Mouse (Mus musculus): ENCODE data around the gene Gm11563. TPM values are rescaled to one million over a fixed set of nuclear protein-coding genes. Genes with fewer than 3 reads are reported as not detected.
"Not testable (repeated sequence)": the region's sequence is repeated elsewhere in the genome, so short reads cannot be mapped to it uniquely, and the experiment has no call there.

The Gm11563 gene
- polyA plus RNA-seq, 1 experiment from 2014 or later: not detected

- no peak overlapping the region for H3K4me3 ChIP-seq
- no peak overlapping the region for H3K9ac ChIP-seq
- H3K4me2 ChIP-seq: no peak overlapping the region
- no peaks in the 10 kb centered on the region for H3K36me3 ChIP-seq (replicated peaks)
- H3K4me1 ChIP-seq: 0 out of 2 replicates have a peak, but pooled peaks cover 5% of the 10 kb centered on the region
- H3K27me3 ChIP-seq (replicated peaks): no peaks in the 10 kb centered on the region
- 73% methylated on average over 1 of the region's 1 CpGs for WGBS
- H3K9me3 ChIP-seq: no peaks in the 10 kb centered on the region
- no peak overlapping the region for H3K27ac ChIP-seq
- ATAC-seq (replicated peaks): no peak
Observed at GRCm38 (mm10) chr11:99637086-99637485, 21.7 kb downstream of the Gm11563 start.

DNA sequence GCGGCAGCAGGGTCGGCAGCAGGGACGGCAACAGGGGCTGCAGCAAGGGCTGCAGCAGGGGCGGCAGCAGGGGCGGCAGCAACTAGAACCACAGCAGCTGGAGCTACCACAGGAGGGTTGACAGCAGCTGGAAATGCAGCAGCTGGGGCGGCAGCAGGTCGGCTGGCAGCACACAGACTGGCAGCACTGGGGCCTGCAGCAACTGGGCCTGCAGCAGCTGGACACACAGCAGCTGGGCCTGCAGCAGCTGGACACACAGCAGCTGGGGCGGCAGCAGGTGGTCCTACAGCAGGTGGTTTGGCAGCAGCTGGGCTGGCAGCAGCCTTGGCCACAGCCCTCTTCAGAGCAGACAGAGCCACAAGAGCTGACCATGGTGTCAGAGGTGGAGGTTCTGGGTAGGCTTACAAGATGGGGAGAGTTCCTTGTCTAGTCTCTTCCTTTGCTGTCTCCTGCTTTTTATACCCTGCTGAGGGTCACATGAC lies 24.1 kb downstream of the Gm11563 start, which contains the start of gene Krtap4-2:
TSS of gene Krtap4-2 (minus strand) at position 432 of the 482 bp plus-strand sequence.
- 42% methylated on average over 8 of the region's 8 CpGs for WGBS

GRCm38 (mm10) chr11:99633293-99633692 lies 25.5 kb downstream of the Gm11563 start:
- Histone ChIP-seq H3K27me3 (replicated peaks) (no peaks in the 10 kb centered on the region), H3K4me2 (no peak overlapping the region), H3K9me3 (no peaks in the 10 kb centered on the region), H3K9ac (no peak overlapping the region), H3K36me3 (replicated peaks) (no peaks in the 10 kb centered on the region), H3K27ac (no peak overlapping the region), H3K4me1 (0 out of 2 replicates have a peak, but pooled peaks cover 5% of the 10 kb centered on the region), H3K4me3 (no peak overlapping the region)
- 84% methylated on average over 2 of the region's 2 CpGs for WGBS
- ATAC-seq (replicated peaks): no peak

More for the DNA sequence above, 24.1 kb downstream of the Gm11563 start, which contains the start of gene Krtap4-2:
- no peaks in the 10 kb centered on the region for H3K36me3 ChIP-seq (replicated peaks)
- H3K9me3 ChIP-seq: no peaks in the 10 kb centered on the region
- no peaks in the 10 kb centered on the region for H3K27me3 ChIP-seq (replicated peaks)
- H3K27ac ChIP-seq: no peak within 1 kb of the TSS
- no peak within 1 kb of the TSS for H3K9ac ChIP-seq
- 0 out of 2 replicates have a peak, but pooled peaks cover 5% of the 10 kb centered on the region for H3K4me1 ChIP-seq
- no peak within 1 kb of the TSS for H3K4me3 ChIP-seq
- H3K4me2 ChIP-seq: no peak within 1 kb of the TSS
- ATAC-seq (replicated peaks): no peak

DNA sequence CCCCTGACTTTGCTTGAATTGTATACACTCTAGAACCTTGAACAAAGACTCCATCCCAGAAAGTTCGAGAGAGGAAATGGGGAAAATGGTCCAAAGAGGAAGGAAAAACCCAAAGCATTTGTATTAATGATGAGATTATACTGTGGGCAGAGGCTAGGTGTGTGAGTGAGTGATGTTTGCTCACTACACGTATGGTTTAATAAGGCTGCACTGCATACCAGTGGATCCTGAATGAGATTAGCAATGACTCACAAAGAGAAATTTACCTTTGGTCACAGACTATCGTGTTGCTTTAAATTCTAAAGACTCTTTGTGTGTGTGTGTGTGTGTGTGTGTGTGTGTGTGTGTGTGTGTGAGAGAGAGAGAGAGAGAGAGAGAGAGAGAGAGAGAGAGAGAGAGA lies 27.9 kb downstream of the Gm11563 start:
- no peak for ATAC-seq (replicated peaks)
- 80% methylated on average over 3 of the region's 3 CpGs for WGBS

GRCm38 (mm10) chr11:99628138-99628537 lies 30.6 kb downstream of the Gm11563 start, which contains the start of gene Krtap4-1:
Gene Krtap4-1, minus strand, starts transcription at chr11:99628238.
- 82% methylated on average over 4 of the region's 4 CpGs for WGBS
- no peaks in the 10 kb centered on the region for H3K9me3 ChIP-seq
- ATAC-seq (replicated peaks): no peak

More for the DNA sequence above, 27.9 kb downstream of the Gm11563 start:
- Histone ChIP-seq H3K4me3 (no peak overlapping the region), H3K27me3 (replicated peaks) (no peaks in the 10 kb centered on the region), H3K36me3 (replicated peaks) (no peaks in the 10 kb centered on the region), H3K9me3 (no peaks in the 10 kb centered on the region), H3K9ac (no peak overlapping the region), H3K27ac (no peak overlapping the region), H3K4me1 (0 out of 2 replicates have a peak, but pooled peaks cover 5% of the 10 kb centered on the region), H3K4me2 (no peak overlapping the region)

DNA sequence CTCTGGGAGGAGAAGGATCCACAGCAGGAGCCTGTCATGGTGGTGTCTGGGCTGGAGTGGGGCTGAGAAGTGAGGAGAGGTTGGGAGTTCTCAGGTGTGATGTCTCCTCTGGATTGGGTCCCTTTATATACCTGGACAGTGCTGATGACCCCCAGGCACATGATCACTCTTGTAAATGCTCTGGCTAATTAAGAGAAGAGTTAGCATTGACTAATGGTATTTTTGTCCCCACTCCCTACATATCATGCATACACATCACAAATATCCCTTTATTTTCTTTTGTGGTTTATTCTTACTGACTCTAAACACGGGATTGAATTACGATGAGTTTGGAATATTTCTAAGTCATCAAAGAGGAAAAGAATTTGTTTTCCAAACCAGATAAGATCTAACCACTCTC lies 38.4 kb downstream of the Gm11563 start, which contains the start of gene Gm11562:
TSS of gene Gm11562 (minus strand) at position 101 of the 400 bp plus-strand sequence.
- Histone ChIP-seq H3K27me3 (replicated peaks) (no peaks in the 10 kb centered on the region), H3K9ac (no peak within 1 kb of the TSS), H3K9me3 (no peaks in the 10 kb centered on the region), H3K4me1 (no peaks in the 10 kb centered on the region), H3K36me3 (replicated peaks) (no peaks in the 10 kb centered on the region), H3K27ac (no peak within 1 kb of the TSS), H3K4me3 (no peak within 1 kb of the TSS), H3K4me2 (no peak within 1 kb of the TSS)
- WGBS: 85% methylated on average over 2 of the region's 2 CpGs
- no peak for ATAC-seq (replicated peaks)

More at GRCm38 (mm10) chr11:99628138-99628537, 30.6 kb downstream of the Gm11563 start, which contains the start of gene Krtap4-1:
- Histone ChIP-seq H3K9ac (no peak within 1 kb of the TSS), H3K4me3 (no peak within 1 kb of the TSS), H3K36me3 (replicated peaks) (no peaks in the 10 kb centered on the region), H3K27ac (no peak within 1 kb of the TSS), H3K27me3 (replicated peaks) (no peaks in the 10 kb centered on the region), H3K4me1 (no peaks in the 10 kb centered on the region), H3K4me2 (no peak within 1 kb of the TSS)

DNA sequence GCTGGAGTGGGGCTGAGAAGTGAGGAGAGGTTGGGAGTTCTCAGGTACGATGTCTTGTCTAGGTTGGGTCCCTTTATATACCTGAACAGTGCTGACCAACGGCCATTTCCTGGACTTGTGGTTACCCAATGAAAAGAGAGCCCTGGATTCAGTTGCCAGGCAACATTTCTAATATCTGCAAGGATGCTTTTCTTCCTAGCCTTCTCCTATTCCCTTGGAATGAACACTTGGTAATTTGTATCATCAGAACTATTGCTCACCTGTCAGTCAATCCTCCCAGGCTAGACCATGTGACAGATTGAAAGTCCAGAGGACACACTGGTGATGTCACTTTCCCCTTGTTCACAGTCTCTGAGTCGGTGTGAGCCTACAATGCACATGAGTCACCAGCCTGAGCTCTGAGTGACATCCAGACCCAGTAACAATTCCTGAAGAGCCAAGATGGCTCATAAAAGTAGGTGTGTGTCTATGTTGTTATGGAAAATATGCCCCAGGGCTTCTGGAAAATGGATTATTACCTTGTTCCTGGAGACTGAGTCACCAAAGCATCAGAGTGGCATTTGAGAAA lies 43.9 kb downstream of the Gm11563 start, which contains the start of gene Krtap2-4:
TSS of gene Krtap2-4 (minus strand) at position 51 of the 568 bp plus-strand sequence.
- Histone ChIP-seq H3K9ac (no peak within 1 kb of the TSS), H3K9me3 (no peaks in the 10 kb centered on the region), H3K4me2 (no peak within 1 kb of the TSS), H3K27ac (no peak within 1 kb of the TSS), H3K36me3 (replicated peaks) (no peaks in the 10 kb centered on the region), H3K27me3 (replicated peaks) (no peaks in the 10 kb centered on the region), H3K4me3 (no peak within 1 kb of the TSS), H3K4me1 (no peaks in the 10 kb centered on the region)
- 68% methylated on average over 3 of the region's 3 CpGs for WGBS
- ATAC-seq (replicated peaks): no peak

GRCm38 (mm10) chr11:99610089-99610488 lies 48.7 kb downstream of the Gm11563 start, which contains the start of gene Gm11937:
Gene Gm11937, minus strand, starts transcription at chr11:99610189.
- H3K4me1 ChIP-seq; H3K36me3 ChIP-seq (replicated peaks); ATAC-seq (replicated peaks); H3K4me3 ChIP-seq; H3K4me2 ChIP-seq; H3K27ac ChIP-seq; H3K27me3 ChIP-seq (replicated peaks); H3K9ac ChIP-seq; H3K9me3 ChIP-seq: not testable (repeated sequence)
- WGBS: 78% methylated on average over 1 of the region's 2 CpGs

GRCm38 (mm10) chr11:99609126-99609525 lies 49.6 kb downstream of the Gm11563 start:
- no peaks in the 10 kb centered on the region for H3K9me3 ChIP-seq
- H3K36me3 ChIP-seq (replicated peaks): no peaks in the 10 kb centered on the region
- H3K4me3 ChIP-seq: no peak overlapping the region
- H3K4me1 ChIP-seq: no peaks in the 10 kb centered on the region
- WGBS: 73% methylated on average over 1 of the region's 1 CpGs
- ATAC-seq (replicated peaks): no peak
- no peak overlapping the region for H3K9ac ChIP-seq
- H3K27ac ChIP-seq: no peak overlapping the region
- no peaks in the 10 kb centered on the region for H3K27me3 ChIP-seq (replicated peaks)
- H3K4me2 ChIP-seq: no peak overlapping the region

Other genes starting within 250 kb of the Gm11563 start
- gene Krt12, start 236.7 kb downstream of the Gm11563 start, polyA plus RNA-seq (2015; fragmentation: Nextera tagmentation; extraction: Ambion mirVana): 0.14 and 0.23 TPM in 2 replicates
- gene Krt20, start 220.8 kb downstream of the Gm11563 start, polyA plus RNA-seq (2015; fragmentation: Nextera tagmentation; extraction: Ambion mirVana): 0.19 and 0.20 TPM in 2 replicates
- gene Krt23, start 165.8 kb downstream of the Gm11563 start, polyA plus RNA-seq (2015; fragmentation: Nextera tagmentation; extraction: Ambion mirVana): 0.18 TPM in 1 of 2 replicates, not detected in the other
- gene Krt39, start 137.6 kb downstream of the Gm11563 start, polyA plus RNA-seq (2015; fragmentation: Nextera tagmentation; extraction: Ambion mirVana): not detected in 2 replicates
- gene Krt40, start 115.8 kb downstream of the Gm11563 start, polyA plus RNA-seq (2015; fragmentation: Nextera tagmentation; extraction: Ambion mirVana): not detected in 2 replicates
- not detected in 2 replicates for gene Krtap3-3, start 108.1 kb downstream of the Gm11563 start, polyA plus RNA-seq (2015; fragmentation: Nextera tagmentation; extraction: Ambion mirVana)
- gene Krtap3-2, start 102.1 kb downstream of the Gm11563 start, polyA plus RNA-seq (2015; fragmentation: Nextera tagmentation; extraction: Ambion mirVana): not detected in 2 replicates
- not detected in 2 replicates for gene Gm11939, start 99.5 kb downstream of the Gm11563 start, polyA plus RNA-seq (2015; fragmentation: Nextera tagmentation; extraction: Ambion mirVana)
- not detected in 2 replicates for gene Krtap3-1, start 92.3 kb downstream of the Gm11563 start, polyA plus RNA-seq (2015; fragmentation: Nextera tagmentation; extraction: Ambion mirVana)
- not detected in 2 replicates for gene Krtap1-5, start 77.9 kb downstream of the Gm11563 start, polyA plus RNA-seq (2015; fragmentation: Nextera tagmentation; extraction: Ambion mirVana)
- gene Krtap1-4, start 75.3 kb downstream of the Gm11563 start, polyA plus RNA-seq (2015; fragmentation: Nextera tagmentation; extraction: Ambion mirVana): not detected in 2 replicates
- gene Krtap1-3, start 67.6 kb downstream of the Gm11563 start, polyA plus RNA-seq (2015; fragmentation: Nextera tagmentation; extraction: Ambion mirVana): not detected in 2 replicates
- not detected in 2 replicates for gene Krtap9-3, start 60.9 kb downstream of the Gm11563 start, polyA plus RNA-seq (2015; fragmentation: Nextera tagmentation; extraction: Ambion mirVana)
- gene Gm11938, start 55.7 kb downstream of the Gm11563 start, polyA plus RNA-seq (2015; fragmentation: Nextera tagmentation; extraction: Ambion mirVana): not detected in 2 replicates
- not detected in 2 replicates for gene Gm11937, start 48.8 kb downstream of the Gm11563 start, polyA plus RNA-seq (2015; fragmentation: Nextera tagmentation; extraction: Ambion mirVana)
- gene Krtap2-4, start 44.1 kb downstream of the Gm11563 start, polyA plus RNA-seq (2015; fragmentation: Nextera tagmentation; extraction: Ambion mirVana): not detected in 2 replicates
- not detected in 2 replicates for gene Gm11562, start 38.5 kb downstream of the Gm11563 start, polyA plus RNA-seq (2015; fragmentation: Nextera tagmentation; extraction: Ambion mirVana)
- gene Krtap4-1, start 30.7 kb downstream of the Gm11563 start, polyA plus RNA-seq (2015; fragmentation: Nextera tagmentation; extraction: Ambion mirVana): not detected in 2 replicates
- gene Krtap4-2, start 23.9 kb downstream of the Gm11563 start, polyA plus RNA-seq (2015; fragmentation: Nextera tagmentation; extraction: Ambion mirVana): not detected in 2 replicates
- not detected in 2 replicates for gene Krtap4-7, start 14.9 kb downstream of the Gm11563 start, polyA plus RNA-seq (2015; fragmentation: Nextera tagmentation; extraction: Ambion mirVana)
- gene Gm11555, start 8.7 kb downstream of the Gm11563 start, polyA plus RNA-seq (2015; fragmentation: Nextera tagmentation; extraction: Ambion mirVana): not detected in 2 replicates
- gene Krtap4-6, start 7.0 kb upstream of the Gm11563 start, polyA plus RNA-seq (2015; fragmentation: Nextera tagmentation; extraction: Ambion mirVana): not detected in 2 replicates
- gene Gm14190, start 31.8 kb upstream of the Gm11563 start, polyA plus RNA-seq (2015; fragmentation: Nextera tagmentation; extraction: Ambion mirVana): not detected in 2 replicates
- not detected in 2 replicates for gene Gm14180, start 75.3 kb upstream of the Gm11563 start, polyA plus RNA-seq (2015; fragmentation: Nextera tagmentation; extraction: Ambion mirVana)
- gene Gm11595, start 114.0 kb upstream of the Gm11563 start, polyA plus RNA-seq (2015; fragmentation: Nextera tagmentation; extraction: Ambion mirVana): not detected in 2 replicates
- not detected in 2 replicates for gene Krtap4-8, start 121.7 kb upstream of the Gm11563 start, polyA plus RNA-seq (2015; fragmentation: Nextera tagmentation; extraction: Ambion mirVana)
- gene Krtap4-9, start 126.2 kb upstream of the Gm11563 start, polyA plus RNA-seq (2015; fragmentation: Nextera tagmentation; extraction: Ambion mirVana): not detected in 2 replicates
- not detected in 2 replicates for gene Gm11596, start 134.5 kb upstream of the Gm11563 start, polyA plus RNA-seq (2015; fragmentation: Nextera tagmentation; extraction: Ambion mirVana)
- not detected in 2 replicates for gene Gm11569, start 140.0 kb upstream of the Gm11563 start, polyA plus RNA-seq (2015; fragmentation: Nextera tagmentation; extraction: Ambion mirVana)
- not detected in 2 replicates for gene Gm11554, start 145.5 kb upstream of the Gm11563 start, polyA plus RNA-seq (2015; fragmentation: Nextera tagmentation; extraction: Ambion mirVana)
- not detected in 2 replicates for gene Krtap4-13, start 150.9 kb upstream of the Gm11563 start, polyA plus RNA-seq (2015; fragmentation: Nextera tagmentation; extraction: Ambion mirVana)
- not detected in 2 replicates for gene Gm11564, start 156.7 kb upstream of the Gm11563 start, polyA plus RNA-seq (2015; fragmentation: Nextera tagmentation; extraction: Ambion mirVana)
- gene 2300003K06Rik, start 179.1 kb upstream of the Gm11563 start, polyA plus RNA-seq (2015; fragmentation: Nextera tagmentation; extraction: Ambion mirVana): not detected in 2 replicates
- not detected in 2 replicates for gene Krtap4-16, start 192.6 kb upstream of the Gm11563 start, polyA plus RNA-seq (2015; fragmentation: Nextera tagmentation; extraction: Ambion mirVana)
- gene Gm11568, start 199.0 kb upstream of the Gm11563 start, polyA plus RNA-seq (2015; fragmentation: Nextera tagmentation; extraction: Ambion mirVana): not detected in 2 replicates
- gene Gm11559, start 205.5 kb upstream of the Gm11563 start, polyA plus RNA-seq (2015; fragmentation: Nextera tagmentation; extraction: Ambion mirVana): not detected in 2 replicates
- not detected in 2 replicates for gene Krtap9-1, start 214.4 kb upstream of the Gm11563 start, polyA plus RNA-seq (2015; fragmentation: Nextera tagmentation; extraction: Ambion mirVana)
- gene Gm11567, start 220.2 kb upstream of the Gm11563 start, polyA plus RNA-seq (2015; fragmentation: Nextera tagmentation; extraction: Ambion mirVana): not detected in 2 replicates
- not detected in 2 replicates for gene Krtap31-1, start 249.0 kb upstream of the Gm11563 start, polyA plus RNA-seq (2015; fragmentation: Nextera tagmentation; extraction: Ambion mirVana)